Mouse (Mus musculus) frontal cortex, adult (tissue): ENCODE results near the gene Cemip2.

Experiments
- ATAC-seq: cut with Nextera tagmentation; 2 replicates; pipeline ENCODE4 v1.9.2; 2017; ENCODE audit warnings: mild to moderate bottlenecking, moderate library complexity, mixed read lengths; ENCODE audit not compliant: low TSS enrichment

Cemip2 gene

GRCm38 (mm10) chr19:21814433-21815020 lies 36.4 kb downstream of the Cemip2 start:
- no peak for ATAC-seq

- no peak for ATAC-seq
These were observed 38.1 kb downstream of the Cemip2 start for GRCm38 (mm10) chr19:21816260-21816659.

DNA sequence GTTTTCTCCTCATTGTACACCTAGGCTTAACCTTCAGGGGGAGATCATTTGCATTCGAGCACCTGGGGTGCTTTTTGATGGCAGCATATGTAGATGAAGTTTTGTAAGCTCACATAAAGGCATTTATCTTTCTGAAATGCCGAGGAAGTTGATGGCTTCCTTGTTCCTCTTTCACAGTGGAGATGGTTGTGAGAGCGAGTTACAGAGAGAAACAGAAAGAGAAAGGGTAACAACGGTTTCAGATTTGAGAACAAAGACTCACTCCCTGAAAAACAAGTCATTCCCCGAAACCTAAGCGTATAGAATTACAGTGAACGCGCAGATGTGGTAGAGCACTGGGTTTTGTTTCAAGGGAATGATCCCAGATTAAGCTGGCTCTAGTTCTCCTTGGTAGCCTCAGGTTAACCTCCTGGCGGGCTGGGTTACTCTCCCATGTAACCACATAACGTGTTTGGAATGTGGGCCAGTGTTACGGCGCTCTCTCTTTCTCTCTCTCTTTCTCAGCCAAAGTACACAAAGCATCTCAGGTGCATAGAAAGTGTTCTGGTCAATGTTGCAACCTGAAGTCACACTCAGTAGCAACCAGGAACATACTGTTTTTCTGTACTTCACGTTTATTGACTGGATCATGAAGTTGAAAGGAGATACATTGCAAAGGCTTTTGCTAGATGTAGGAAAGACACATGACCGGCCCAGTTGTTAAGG lies 40.0 kb downstream of the Cemip2 start:
- ATAC-seq = no peak

- ATAC-seq = peak; percentile 57; the same call in 1 of the 2 replicates
These were observed 41.4 kb downstream of the Cemip2 start for GRCm38 (mm10) chr19:21819585-21819984.

- ATAC-seq = no peak
These were observed 42.0 kb downstream of the Cemip2 start for GRCm38 (mm10) chr19:21820126-21820525.

DNA sequence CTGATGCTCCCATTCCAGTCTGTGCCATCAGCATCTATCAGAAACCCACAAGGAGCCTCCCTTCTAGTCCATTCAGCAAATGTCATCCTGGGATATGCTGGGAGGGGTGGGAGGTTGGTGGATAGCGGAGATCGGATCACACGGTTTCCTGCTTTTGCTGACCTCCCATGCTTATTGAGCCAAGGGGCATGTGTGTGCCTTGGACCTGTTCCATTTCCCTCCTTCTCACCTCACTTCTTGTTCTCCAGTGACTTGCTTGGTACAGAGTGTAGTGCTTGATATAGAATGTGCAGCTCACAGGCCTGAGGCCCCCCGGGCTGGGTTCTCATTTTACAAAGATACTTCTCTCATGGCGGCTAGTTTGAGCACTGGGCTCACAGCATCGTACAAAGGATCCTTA lies 43.7 kb downstream of the Cemip2 start:
- ATAC-seq = no peak

DNA sequence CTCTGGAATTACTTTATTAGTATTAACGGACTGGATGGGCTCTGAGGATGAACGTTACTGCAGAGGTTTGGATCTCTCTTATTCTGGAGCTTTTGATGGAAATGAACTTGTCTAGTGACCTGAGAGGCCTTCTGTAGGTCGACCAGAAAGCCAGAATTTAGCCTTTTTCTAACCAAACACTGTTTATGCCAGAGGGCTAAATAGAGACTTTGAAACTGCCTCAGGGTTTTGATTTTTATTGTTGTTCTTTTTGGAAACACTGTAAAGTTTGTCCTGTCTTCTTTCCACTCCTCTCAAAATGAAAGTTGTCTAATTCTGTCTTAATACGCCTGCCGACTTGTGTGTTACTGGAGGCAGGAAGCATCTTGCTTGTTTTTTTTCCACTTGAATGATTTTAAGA lies 46.0 kb downstream of the Cemip2 start:
- no peak for ATAC-seq

DNA sequence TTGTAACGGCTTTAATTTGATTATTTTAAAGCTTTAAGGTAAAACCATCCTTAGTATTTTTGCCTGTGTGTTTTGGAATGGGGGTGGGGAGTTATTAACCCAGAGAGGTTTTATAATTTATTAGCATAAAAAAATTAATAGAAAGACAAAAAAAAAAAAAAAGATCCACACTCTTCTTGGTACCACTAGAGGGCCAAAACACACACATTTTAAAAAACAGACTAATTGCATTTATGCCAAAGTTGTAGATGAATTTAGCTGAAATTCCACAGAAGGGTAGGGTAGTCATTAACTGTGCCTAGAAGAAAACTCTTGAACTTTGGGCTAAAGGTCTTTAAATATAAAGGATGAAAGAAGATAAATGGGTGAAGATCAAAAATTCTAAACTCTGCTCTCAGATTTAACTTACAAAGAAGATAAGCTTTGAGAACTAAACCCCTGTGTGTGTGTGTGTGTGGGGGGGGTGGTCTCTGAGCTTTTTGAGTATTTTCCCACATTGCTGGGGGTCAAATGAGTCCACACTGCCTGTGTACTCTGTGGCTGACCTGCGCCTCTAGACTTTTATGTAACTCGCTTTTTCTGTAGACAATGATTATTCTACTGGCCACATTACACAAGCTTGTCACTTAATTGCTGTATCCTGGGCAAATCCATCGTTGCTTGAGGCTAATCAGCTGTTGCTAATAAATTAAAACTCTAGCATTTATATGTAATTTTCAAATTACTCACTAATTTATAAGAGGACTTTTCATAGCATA lies 47.2 kb downstream of the Cemip2 start:
- ATAC-seq = no peak

- ATAC-seq = no peak
These were observed 55.4 kb downstream of the Cemip2 start for GRCm38 (mm10) chr19:21833416-21833992.

DNA sequence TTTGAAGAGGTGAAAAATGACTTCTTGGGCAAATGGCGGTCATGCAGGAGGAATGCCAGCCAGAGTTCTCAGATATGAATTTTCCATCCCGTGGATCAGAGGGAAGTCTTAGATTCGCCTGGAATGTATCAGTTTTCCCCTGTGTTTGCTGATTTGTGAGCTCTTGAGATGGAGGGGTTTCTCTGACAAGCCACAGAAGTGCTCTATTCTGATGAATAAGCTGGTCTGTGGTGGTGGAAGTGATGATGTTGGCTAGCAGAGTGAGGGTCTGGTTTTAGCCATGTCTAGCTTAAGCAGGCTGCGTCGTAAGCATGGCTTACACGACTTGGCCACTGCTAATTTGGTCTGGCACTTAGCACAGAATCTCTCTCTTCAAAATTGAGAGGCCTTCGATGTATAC lies 56.8 kb downstream of the Cemip2 start:
- no peak for ATAC-seq

- ATAC-seq = no peak
These were observed 72.6 kb downstream of the Cemip2 start for GRCm38 (mm10) chr19:21850721-21851120.

DNA sequence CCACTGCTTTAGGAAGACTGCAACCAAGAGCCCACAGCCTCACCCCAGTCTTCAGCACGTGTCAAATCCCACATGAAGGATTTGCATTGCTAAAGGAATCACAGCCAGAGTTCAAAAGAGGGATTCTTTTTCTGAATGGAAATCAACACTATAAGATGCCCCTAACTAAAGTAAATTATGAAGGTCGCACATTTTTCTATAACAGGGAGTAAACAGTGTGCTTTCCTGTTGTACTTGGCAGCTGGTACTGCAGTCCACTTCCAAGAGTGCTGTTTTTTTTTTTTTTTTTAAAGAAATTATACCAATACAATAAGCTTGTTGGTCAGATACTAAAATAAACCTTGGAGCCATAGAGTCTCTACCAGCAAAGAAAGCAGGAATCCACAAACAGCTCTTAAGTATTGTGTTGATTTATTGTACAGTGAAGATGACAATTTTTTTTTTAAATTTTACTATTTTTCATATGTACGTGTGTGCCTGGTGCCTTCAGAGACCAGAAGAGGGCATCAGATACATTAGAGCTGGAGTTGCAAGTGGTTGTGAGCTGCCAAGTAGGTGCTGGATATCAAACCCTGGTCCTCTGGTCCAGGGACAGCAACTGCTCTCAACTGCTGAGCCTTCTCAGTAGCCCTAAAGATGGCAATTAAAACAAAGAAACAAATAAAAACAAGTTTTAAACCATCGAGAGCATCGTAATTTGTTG lies 76.5 kb downstream of the Cemip2 start:
- ATAC-seq = no peak

GRCm38 (mm10) chr19:21855421-21856128 lies 77.4 kb downstream of the Cemip2 start:
- ATAC-seq = no peak

DNA sequence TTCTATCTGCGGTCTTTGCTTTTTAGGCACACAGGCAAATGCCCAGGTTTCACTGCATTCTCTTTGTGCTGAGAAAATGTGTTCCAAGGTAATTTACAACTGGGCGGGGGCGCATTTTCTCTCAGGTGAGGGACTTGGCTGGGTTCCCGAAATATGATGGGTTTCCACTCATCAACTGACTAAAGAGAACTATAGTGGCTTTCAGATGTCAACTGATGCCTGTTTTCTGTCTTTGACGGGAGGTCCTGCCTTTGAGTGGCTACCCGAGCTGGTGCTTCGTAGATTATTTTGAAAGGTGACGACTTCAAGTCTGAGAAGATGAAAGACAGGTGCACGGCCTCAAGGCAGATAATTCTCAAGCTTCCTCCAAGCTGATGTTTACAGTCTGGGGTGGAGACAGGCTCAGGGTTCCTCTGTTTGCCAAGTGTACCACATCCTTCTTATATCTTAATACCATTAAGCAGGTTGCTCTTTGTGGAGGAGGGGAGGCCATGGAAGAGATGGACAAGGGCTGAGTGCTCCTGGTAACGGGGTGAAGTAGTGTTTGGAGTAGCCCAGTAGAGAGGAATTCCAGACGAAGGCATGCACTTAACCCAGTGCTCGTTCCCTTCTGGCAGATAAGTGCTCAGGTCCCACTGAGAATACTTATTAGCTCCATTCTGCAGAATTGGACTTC lies 80.8 kb downstream of the Cemip2 start:
- ATAC-seq = no peak

- ATAC-seq = no peak
These were observed 82.0 kb downstream of the Cemip2 start for GRCm38 (mm10) chr19:21860132-21860531.

DNA sequence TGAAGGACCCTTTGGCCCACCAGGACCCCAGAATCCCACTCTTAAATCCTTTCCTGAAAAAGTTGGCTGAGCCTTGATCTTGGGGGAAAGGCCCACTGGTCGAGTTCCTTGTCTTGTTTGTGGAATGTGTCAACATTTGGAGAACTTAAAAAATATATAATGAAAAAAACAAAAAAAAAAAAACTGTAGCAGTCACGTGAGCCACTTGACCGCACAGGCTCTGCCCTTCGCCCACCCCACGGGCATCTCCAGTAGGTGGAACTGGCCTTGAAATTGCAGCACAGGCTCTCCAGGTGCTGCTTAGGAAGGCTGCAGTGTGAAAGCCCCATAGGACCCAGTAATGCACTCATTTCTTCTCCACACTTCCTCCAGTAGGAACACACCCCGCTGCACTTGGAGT lies 82.8 kb downstream of the Cemip2 start:
- ATAC-seq = no peak

DNA sequence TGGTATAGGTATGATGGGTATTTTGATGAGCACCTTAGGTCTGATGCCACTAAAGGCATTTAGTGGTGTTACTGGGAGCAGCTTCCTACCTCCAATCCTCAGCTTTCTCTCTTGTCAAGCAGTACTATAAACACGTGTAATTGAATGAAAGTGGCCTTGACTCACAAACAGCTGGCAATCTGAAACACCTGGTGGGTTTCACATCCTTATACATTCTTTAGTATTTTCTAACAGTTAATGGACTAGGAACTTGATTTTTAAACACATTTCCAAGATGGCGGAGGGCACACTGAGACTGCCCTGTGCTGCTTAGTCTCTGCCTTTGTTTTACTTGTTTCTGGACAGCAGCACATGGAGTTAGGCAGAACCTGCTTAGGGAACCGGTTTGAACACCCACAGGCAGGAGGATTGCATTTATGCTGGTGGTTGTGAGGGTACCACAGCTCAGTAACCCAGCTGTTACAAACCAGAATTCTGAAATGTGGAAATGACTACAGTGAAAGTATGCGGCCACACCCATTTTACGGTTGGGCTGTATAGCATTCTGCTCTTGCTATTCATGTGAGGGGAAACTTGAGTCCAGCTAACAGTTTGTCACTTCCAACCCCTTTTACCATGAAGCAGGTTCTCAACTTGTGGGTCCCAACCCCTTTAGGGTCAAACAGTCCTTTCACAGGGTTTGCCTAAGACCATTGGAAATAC lies 84.3 kb downstream of the Cemip2 start:
- ATAC-seq = no peak

DNA sequence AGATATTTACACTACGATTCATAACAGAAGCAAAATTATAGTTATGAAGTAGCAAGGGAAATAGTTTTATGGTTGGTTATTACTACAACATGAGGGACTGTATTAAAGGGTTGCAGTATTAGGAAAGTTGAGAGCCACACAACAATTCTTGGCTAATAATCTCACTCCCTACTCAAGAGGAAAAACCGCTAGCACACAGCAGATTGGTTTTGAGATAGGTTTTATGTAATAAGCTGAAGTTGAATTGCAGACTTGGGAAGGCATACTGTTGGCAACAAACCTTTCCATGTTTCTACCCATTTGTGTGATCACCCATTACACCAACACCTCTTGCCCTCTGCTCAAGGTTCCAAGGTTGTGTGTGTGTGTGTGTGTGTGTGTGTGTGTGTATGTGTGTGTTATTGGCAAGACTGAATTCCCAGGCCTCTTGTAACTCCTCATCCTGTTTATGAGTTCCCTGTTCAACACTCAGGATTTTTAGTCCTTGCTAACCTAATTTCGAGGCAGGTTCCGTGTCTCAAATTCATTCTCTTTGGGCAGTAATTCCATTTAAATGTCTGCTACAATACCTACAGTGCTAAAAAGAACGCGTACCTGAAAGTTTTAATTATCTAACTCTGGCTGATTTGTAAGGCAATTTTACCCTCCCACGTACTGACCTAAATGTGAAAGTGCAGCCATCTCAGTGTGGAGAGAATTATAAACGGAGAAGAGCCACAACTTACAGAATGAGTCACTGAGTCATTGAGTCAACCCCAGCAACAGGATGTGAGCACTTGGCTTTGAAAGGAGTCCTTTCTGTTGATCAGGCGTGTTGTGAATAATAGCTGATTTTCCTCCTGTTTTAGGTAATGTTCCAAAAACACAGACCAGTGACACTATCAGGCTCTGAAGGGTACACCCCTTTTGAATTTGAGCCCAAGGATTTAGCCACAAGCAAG lies 85.1 kb downstream of the Cemip2 start:
- no peak for ATAC-seq
